Mouse (Mus musculus) limb, embryonic 15.5 days (tissue): ENCODE measurements around the gene Wdfy1. TPM values are rescaled to one million over a fixed set of nuclear protein-coding genes. Genes with fewer than 3 reads are reported as not detected.

Experiments
- ATAC-seq: fragments of 200-750 bp; cut with Nextera tagmentation; 2 replicates; pipeline ENCODE4 v1.8.0; 2017; ENCODE audit warnings: low read depth, moderate TSS enrichment; ENCODE audit not compliant: insufficient number of reproducible peaks, low FRiP score, low TSS enrichment
- H3K27ac ChIP-seq: fragments of 300-500 bp; sonication (generic); 2 replicates; pipeline ENCODE4 v1.5.1; 2015; ENCODE audit warnings: moderate library complexity, mild to moderate bottlenecking, inconsistent platforms
- H3K27me3 ChIP-seq: fragments of 300-500 bp; sonication (generic); 2 replicates; pipeline ENCODE4 v1.6.1; 2015; ENCODE audit warnings: inconsistent platforms
- H3K36me3 ChIP-seq: fragments of 300-500 bp; sonication (generic); 2 replicates; pipeline ENCODE4 v1.6.1; 2015; ENCODE audit warnings: inconsistent platforms
- H3K4me1 ChIP-seq: fragments of 300-500 bp; sonication (generic); 2 replicates; pipeline ENCODE4 v1.6.1; 2015; ENCODE audit warnings: inconsistent platforms
- H3K4me2 ChIP-seq: fragments of 300-500 bp; sonication (generic); 2 replicates; pipeline ENCODE4 v1.6.1; 2015; ENCODE audit warnings: mild to moderate bottlenecking, inconsistent platforms
- H3K4me3 ChIP-seq: fragments of 300-500 bp; sonication (generic); 2 replicates; pipeline ENCODE4 v1.5.1; 2015; ENCODE audit warnings: mild to moderate bottlenecking, inconsistent platforms
- H3K9ac ChIP-seq: fragments of 300-500 bp; sonication (generic); 2 replicates; pipeline ENCODE4 v1.6.1; 2015; ENCODE audit warnings: inconsistent platforms
- H3K9me3 ChIP-seq: fragments of 300-500 bp; sonication (generic); 2 replicates; pipeline ENCODE4 v1.6.1; 2016; ENCODE audit warnings: inconsistent platforms
- WGBS: fragments of 180-500 bp; shearing (Covaris S2); methylation state at CpG from one replicate; pipeline ENCODE4 v1.1.7; 2015; 5-methylcytosine and 5-hydroxymethylcytosine counted together
- polyA plus RNA-seq: library from polyadenylated mRNA; unstranded; fragments of >200 nt; fragmentation: Nextera tagmentation; extraction: Ambion mirVana; gene quantifications from 2 replicates; pipeline ENCODE4 v1.2.1, GENCODE M21; 2015

Wdfy1 gene
- polyA plus RNA-seq, 1 experiment from 2014 or later: 36.3 TPM

DNA sequence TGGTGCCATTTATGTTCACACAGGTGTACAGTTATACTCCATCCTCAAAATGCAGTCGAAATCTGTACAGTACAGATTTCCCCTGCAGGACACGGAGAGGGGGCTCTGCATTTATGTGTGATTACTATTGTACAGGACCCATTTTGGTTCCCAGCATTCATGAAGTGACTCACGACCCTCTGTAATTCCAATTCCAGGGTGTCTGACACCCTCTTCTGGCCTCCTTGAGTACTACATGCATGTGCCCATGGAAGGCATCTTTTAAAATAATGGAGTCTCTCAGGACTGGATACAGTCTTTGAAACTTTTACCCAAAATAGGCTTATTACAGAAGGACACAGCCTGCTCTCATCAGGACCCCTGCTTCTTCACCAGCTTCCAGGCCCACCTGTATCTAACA is 6.5 kb upstream of the Wdfy1 start:
- no peak overlapping the region for H3K9ac ChIP-seq
- 0 out of 2 replicates have a peak, but pooled peaks cover 4% of the 10 kb centered on the region for H3K4me1 ChIP-seq
- no peak overlapping the region for H3K4me2 ChIP-seq
- no peak overlapping the region for H3K4me3 ChIP-seq
- H3K27ac ChIP-seq: no peak overlapping the region
- peaks cover 57% of the 10 kb centered on the region for H3K36me3 ChIP-seq
- ATAC-seq: no peak
- H3K27me3 ChIP-seq: no peaks in the 10 kb centered on the region
- WGBS: 87% methylated on average over 3 of the region's 3 CpGs
- no peaks in the 10 kb centered on the region for H3K9me3 ChIP-seq

- no peaks in the 10 kb centered on the region for H3K9me3 ChIP-seq
- no peak overlapping the region for H3K27ac ChIP-seq
- 88% methylated on average over 11 of the region's 11 CpGs for WGBS
- H3K4me2 ChIP-seq: no peak overlapping the region
- 0 out of 2 replicates have a peak, but pooled peaks cover 4% of the 10 kb centered on the region for H3K4me1 ChIP-seq
- no peaks in the 10 kb centered on the region for H3K27me3 ChIP-seq
- no peak for ATAC-seq
- peaks cover 51% of the 10 kb centered on the region for H3K36me3 ChIP-seq
- H3K4me3 ChIP-seq: no peak overlapping the region
- no peak overlapping the region for H3K9ac ChIP-seq
These were observed 2.1 kb upstream of the Wdfy1 start for GRCm38 (mm10) chr1:79778011-79778410.

DNA sequence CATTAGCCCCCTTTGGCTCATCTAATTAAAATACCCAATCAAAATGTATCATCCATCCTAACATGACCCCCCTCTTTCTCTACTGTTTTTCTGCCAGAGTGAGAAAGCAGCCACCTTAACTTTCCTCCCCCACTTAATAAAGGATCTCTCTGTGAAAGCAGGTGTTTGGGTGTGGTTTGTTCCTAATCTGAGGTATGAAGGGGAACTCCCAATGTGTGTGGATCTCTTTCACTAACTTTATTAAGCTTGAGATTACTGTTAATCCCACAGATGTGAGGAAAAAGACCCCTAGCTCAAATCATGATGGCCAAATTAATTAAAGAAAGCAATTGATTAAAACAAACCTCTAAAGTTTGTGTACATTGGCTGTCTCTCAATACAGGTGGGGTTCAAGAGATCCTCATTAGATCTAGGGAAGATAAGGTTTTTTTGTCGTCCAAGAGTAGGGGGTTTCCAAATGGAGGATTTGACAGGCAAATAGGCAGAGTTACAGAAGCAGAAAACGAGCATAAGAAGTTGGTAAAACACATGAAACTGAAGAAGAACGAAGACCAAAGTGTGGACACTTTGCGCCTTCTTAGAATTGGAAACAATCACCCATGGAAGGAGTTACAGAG is 1.7 kb downstream of the Wdfy1 start:
- Histone ChIP-seq H3K4me3 (no peak overlapping the region), H3K27me3 (no peaks in the 10 kb centered on the region), H3K9me3 (no peaks in the 10 kb centered on the region), H3K9ac (no peak overlapping the region), H3K4me1 (no peaks in the 10 kb centered on the region), H3K36me3 (peaks cover 15% of the 10 kb centered on the region), H3K4me2 (no peak overlapping the region), H3K27ac (no peak overlapping the region)
- WGBS: 76% methylated on average over 4 of the region's 4 CpGs
- no peak for ATAC-seq

GRCm38 (mm10) chr1:79768231-79768630 is 7.7 kb downstream of the Wdfy1 start:
- WGBS: 52% methylated on average over 1 of the region's 1 CpGs
- H3K9me3 ChIP-seq: no peaks in the 10 kb centered on the region
- no peaks in the 10 kb centered on the region for H3K36me3 ChIP-seq
- H3K4me3 ChIP-seq: no peak overlapping the region
- no peak overlapping the region for H3K9ac ChIP-seq
- H3K4me1 ChIP-seq: no peaks in the 10 kb centered on the region
- H3K4me2 ChIP-seq: no peak overlapping the region
- H3K27me3 ChIP-seq: no peaks in the 10 kb centered on the region
- no peak for ATAC-seq
- H3K27ac ChIP-seq: no peak overlapping the region

GRCm38 (mm10) chr1:79764483-79764882 is 11.5 kb downstream of the Wdfy1 start:
- H3K36me3 ChIP-seq: no peaks in the 10 kb centered on the region
- H3K27me3 ChIP-seq: no peaks in the 10 kb centered on the region
- H3K4me3 ChIP-seq: no peak overlapping the region
- 93% methylated on average over 1 of the region's 1 CpGs for WGBS
- no peaks in the 10 kb centered on the region for H3K9me3 ChIP-seq
- no peak for ATAC-seq
- H3K4me1 ChIP-seq: peaks cover 17% of the 10 kb centered on the region
- no peak overlapping the region for H3K27ac ChIP-seq
- no peak overlapping the region for H3K9ac ChIP-seq
- no peak overlapping the region for H3K4me2 ChIP-seq

- peaks cover 18% of the 10 kb centered on the region for H3K4me1 ChIP-seq
- no peak overlapping the region for H3K4me3 ChIP-seq
- H3K4me2 ChIP-seq: no peak overlapping the region
- H3K27me3 ChIP-seq: no peaks in the 10 kb centered on the region
- no peak for ATAC-seq
- H3K9me3 ChIP-seq: no peaks in the 10 kb centered on the region
- WGBS: 87% methylated on average over 2 of the region's 2 CpGs
- no peaks in the 10 kb centered on the region for H3K36me3 ChIP-seq
- H3K27ac ChIP-seq: no peak overlapping the region
- H3K9ac ChIP-seq: no peak overlapping the region
These were observed 11.9 kb downstream of the Wdfy1 start for GRCm38 (mm10) chr1:79764031-79764430.

DNA sequence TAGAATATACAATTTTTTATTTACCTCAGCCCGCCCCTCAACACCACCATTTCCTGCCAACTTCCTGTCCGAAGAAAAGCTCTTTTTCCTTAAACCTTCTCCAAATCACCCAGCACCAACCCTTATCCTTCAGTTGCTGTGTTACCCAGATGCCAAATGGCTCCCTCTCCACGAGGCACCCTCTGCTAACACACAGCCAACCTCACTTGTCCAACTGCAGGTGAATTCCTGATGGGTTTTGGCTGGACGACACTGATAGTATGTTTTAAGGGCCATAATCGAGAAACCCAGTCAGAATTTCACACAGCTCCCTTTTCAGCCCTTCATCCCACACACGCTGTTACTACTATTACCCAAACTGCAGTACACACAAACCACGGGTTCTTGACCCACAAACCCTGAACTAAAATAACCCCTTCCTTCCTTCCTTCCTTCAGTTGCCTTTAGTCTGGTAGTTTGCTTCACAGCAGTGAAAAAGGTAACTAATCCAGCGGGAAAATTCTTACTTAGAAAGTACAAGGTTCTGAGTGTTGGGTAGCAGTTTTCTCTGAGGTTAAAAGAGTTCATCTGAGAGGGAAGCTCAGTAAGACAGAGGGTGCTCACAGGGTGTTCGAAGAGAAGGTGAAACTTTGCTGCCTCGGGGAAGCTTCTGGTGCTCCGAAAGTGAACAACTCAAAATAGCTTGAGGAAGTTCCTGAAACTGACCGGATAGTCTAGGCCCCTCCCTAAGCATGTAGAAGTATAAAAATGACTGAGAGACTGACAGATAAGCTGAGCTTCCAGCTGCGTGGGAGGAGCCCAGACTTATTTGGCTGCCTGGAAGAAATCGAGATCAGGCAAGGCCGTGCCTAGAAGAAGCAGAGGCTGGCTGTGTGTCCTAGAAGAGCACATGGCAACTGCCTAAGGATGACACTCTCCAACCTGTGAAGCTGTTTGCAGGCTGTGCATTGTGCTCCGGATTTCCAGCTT is 13.4 kb downstream of the Wdfy1 start:
- no peaks in the 10 kb centered on the region for H3K9me3 ChIP-seq
- no peak overlapping the region for H3K27ac ChIP-seq
- WGBS: 60% methylated on average over 16 of the region's 16 CpGs
- peak overlapping the region; percentile 81; the same call in 1 of the 2 replicates for H3K4me3 ChIP-seq
- H3K9ac ChIP-seq: no peak overlapping the region
- H3K4me2 ChIP-seq: peak overlapping the region; percentile 83
- no peaks in the 10 kb centered on the region for H3K27me3 ChIP-seq
- peaks cover 20% of the 10 kb centered on the region for H3K4me1 ChIP-seq
- no peak for ATAC-seq
- no peaks in the 10 kb centered on the region for H3K36me3 ChIP-seq

GRCm38 (mm10) chr1:79761917-79762271 is 14.0 kb downstream of the Wdfy1 start:
- no peak overlapping the region for H3K9ac ChIP-seq
- no peaks in the 10 kb centered on the region for H3K9me3 ChIP-seq
- 2% methylated on average over 6 of the region's 6 CpGs for WGBS
- H3K4me3 ChIP-seq: peak overlapping the region; percentile 81
- peak overlapping the region; percentile 83 for H3K4me2 ChIP-seq
- H3K27me3 ChIP-seq: no peaks in the 10 kb centered on the region
- no peaks in the 10 kb centered on the region for H3K36me3 ChIP-seq
- ATAC-seq: no peak
- peaks cover 24% of the 10 kb centered on the region for H3K4me1 ChIP-seq
- H3K27ac ChIP-seq: no peak overlapping the region

- Histone ChIP-seq H3K36me3 (no peaks in the 10 kb centered on the region), H3K9me3 (no peaks in the 10 kb centered on the region), H3K9ac (peak overlapping the region; percentile 81), H3K4me2 (peak overlapping the region; percentile 83), H3K4me3 (peak overlapping the region; percentile 81), H3K4me1 (peaks cover 26% of the 10 kb centered on the region), H3K27ac (0 out of 2 replicates have a peak overlapping the region, but pooled peaks have one; percentile 43), H3K27me3 (no peaks in the 10 kb centered on the region)
- ATAC-seq: peak; percentile 87
- WGBS: under 1% methylated on average over 65 of the region's 65 CpGs
These were observed 14.6 kb downstream of the Wdfy1 start for GRCm38 (mm10) chr1:79761106-79761916.

DNA sequence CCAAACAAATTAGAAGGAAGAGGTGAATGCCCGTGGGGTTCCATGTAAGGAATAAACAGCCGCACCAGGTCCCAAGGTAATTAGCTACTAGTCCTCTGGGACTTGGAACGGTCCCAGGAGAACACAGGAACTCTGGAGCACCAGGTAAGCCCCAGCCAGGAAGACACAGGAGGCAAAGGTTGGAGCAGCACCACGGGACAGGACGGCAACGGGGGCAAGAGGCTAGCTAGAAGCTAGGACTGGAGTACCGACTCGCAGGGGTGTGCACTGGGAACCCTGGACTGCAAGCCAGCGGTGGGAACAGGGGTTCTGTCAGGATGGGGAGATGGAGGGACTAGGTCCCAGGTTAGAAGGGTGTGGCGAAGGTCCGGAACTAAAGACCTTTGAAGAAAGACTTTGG is 15.3 kb downstream of the Wdfy1 start:
- Histone ChIP-seq H3K4me1 (peaks cover 26% of the 10 kb centered on the region), H3K27ac (no peak overlapping the region), H3K4me3 (peak overlapping the region; percentile 81), H3K4me2 (peak overlapping the region; percentile 83), H3K27me3 (no peaks in the 10 kb centered on the region), H3K9ac (peak overlapping the region; percentile 81; the same call in 1 of the 2 replicates), H3K9me3 (no peaks in the 10 kb centered on the region), H3K36me3 (no peaks in the 10 kb centered on the region)
- ATAC-seq: no peak
- 4% methylated on average over 11 of the region's 11 CpGs for WGBS

DNA sequence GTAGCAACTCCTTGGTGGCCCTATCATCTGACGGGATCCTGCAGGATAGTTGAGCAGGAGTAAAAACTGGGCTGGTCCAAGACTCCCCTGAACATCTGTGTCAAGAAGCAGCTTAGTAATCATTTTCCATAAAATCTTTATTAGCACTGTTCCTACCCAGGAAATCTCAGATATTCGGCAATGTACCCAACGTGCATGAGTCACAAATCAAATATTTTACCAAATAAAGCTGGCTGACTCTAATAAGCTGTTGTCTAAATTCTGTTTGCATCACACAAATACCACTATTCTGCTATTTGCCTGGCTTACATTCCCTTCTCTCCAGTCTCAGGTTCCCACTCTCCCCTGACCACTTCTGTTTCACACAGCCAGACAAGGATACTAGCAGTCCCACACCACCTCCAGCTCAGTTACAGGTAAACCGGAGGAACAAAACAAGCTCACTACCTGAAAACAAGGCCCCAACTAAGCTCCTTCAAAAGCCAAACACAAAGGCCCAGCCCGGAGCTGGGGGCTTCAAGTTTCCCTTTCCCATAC is 16.4 kb downstream of the Wdfy1 start:
- Histone ChIP-seq H3K9ac (no peak overlapping the region), H3K27me3 (no peaks in the 10 kb centered on the region), H3K4me1 (peaks cover 26% of the 10 kb centered on the region), H3K9me3 (no peaks in the 10 kb centered on the region), H3K4me2 (no peak overlapping the region), H3K4me3 (no peak overlapping the region), H3K27ac (no peak overlapping the region), H3K36me3 (no peaks in the 10 kb centered on the region)
- WGBS: 52% methylated on average over 5 of the region's 5 CpGs
- ATAC-seq: no peak
